Mouse (Mus musculus): ENCODE results near the gene Rab21. TPM values are rescaled to one million over a fixed set of nuclear protein-coding genes. Genes with fewer than 3 reads are reported as not detected.

Gene Rab21
- polyA plus RNA-seq, 1 experiment from 2014 or later = 15.9 TPM

GRCm38 (mm10) chr10:115349029-115349428, 33.6 kb upstream of the Rab21 start:
- Histone ChIP-seq H3K27ac (ENCODE audit: low read depth, low read length) (no peak overlapping the region), H3K9ac (ENCODE audit: low read depth, low read length) (no peak overlapping the region), H3K4me1 (replicated peaks; ENCODE audit: control insufficient read depth, insufficient read depth, low read length) (peaks cover 4% of the 10 kb centered on the region; the same call in 1 of the 2 replicates), H3K4me2 (replicated peaks; ENCODE audit: low read depth) (peak overlapping the region; percentile 45; the same call in 1 of the 2 replicates), H3K4me3 (ENCODE audit: low read depth, low read length) (no peak overlapping the region), H3K9me3 (ENCODE audit: control insufficient read depth) (no peaks in the 10 kb centered on the region), H3K36me3 (ENCODE audit: control insufficient read depth, insufficient read depth) (peaks cover 12% of the 10 kb centered on the region; the same call in 1 of the 2 replicates), H3K27me3 (replicated peaks; ENCODE audit: control insufficient read depth, insufficient read depth, low read length) (no peaks in the 10 kb centered on the region)
- peak; percentile 67 for ATAC-seq
- WGBS = 58% methylated on average over 10 of the region's 10 CpGs
- no peak for TF ChIP-seq CTCF (IDR thresholded peaks at IDR 0.05; ENCODE audit: low read depth)

GRCm38 (mm10) chr10:115348131-115348530, 32.7 kb upstream of the Rab21 start:
- no peak for ATAC-seq
- Histone ChIP-seq H3K27ac (ENCODE audit: low read depth, low read length) (no peak overlapping the region), H3K9ac (ENCODE audit: low read depth, low read length) (no peak overlapping the region), H3K36me3 (ENCODE audit: control insufficient read depth, insufficient read depth) (peaks cover 13% of the 10 kb centered on the region), H3K9me3 (ENCODE audit: control insufficient read depth) (no peaks in the 10 kb centered on the region), H3K4me2 (replicated peaks; ENCODE audit: low read depth) (no peak overlapping the region), H3K4me1 (replicated peaks; ENCODE audit: control insufficient read depth, insufficient read depth, low read length) (peaks cover 4% of the 10 kb centered on the region; the same call in 1 of the 2 replicates), H3K27me3 (replicated peaks; ENCODE audit: control insufficient read depth, insufficient read depth, low read length) (no peaks in the 10 kb centered on the region), H3K4me3 (ENCODE audit: low read depth, low read length) (no peak overlapping the region)
- no peak for TF ChIP-seq CTCF (IDR thresholded peaks at IDR 0.05; ENCODE audit: low read depth)
- WGBS = 54% methylated on average over 6 of the region's 6 CpGs

GRCm38 (mm10) chr10:115346444-115346843, 31.1 kb upstream of the Rab21 start:
- peaks cover 4% of the 10 kb centered on the region; the same call in 1 of the 2 replicates for H3K4me1 ChIP-seq (replicated peaks; ENCODE audit: control insufficient read depth, insufficient read depth, low read length)
- H3K9ac ChIP-seq (ENCODE audit: low read depth, low read length) = no peak overlapping the region
- no peak overlapping the region for H3K4me2 ChIP-seq (replicated peaks; ENCODE audit: low read depth)
- no peak for TF ChIP-seq CTCF (IDR thresholded peaks at IDR 0.05; ENCODE audit: low read depth)
- no peaks in the 10 kb centered on the region for H3K9me3 ChIP-seq (ENCODE audit: control insufficient read depth)
- peaks cover 27% of the 10 kb centered on the region for H3K36me3 ChIP-seq (ENCODE audit: control insufficient read depth, insufficient read depth)
- ATAC-seq = no peak
- no peak overlapping the region for H3K27ac ChIP-seq (ENCODE audit: low read depth, low read length)
- H3K27me3 ChIP-seq (replicated peaks; ENCODE audit: control insufficient read depth, insufficient read depth, low read length) = no peaks in the 10 kb centered on the region
- no peak overlapping the region for H3K4me3 ChIP-seq (ENCODE audit: low read depth, low read length)

- Histone ChIP-seq H3K27ac (ENCODE audit: low read depth, low read length) (no peak overlapping the region), H3K4me1 (replicated peaks; ENCODE audit: control insufficient read depth, insufficient read depth, low read length) (no peaks in the 10 kb centered on the region), H3K4me3 (ENCODE audit: low read depth, low read length) (no peak overlapping the region), H3K4me2 (replicated peaks; ENCODE audit: low read depth) (no peak overlapping the region), H3K36me3 (ENCODE audit: control insufficient read depth, insufficient read depth) (peaks cover 45% of the 10 kb centered on the region), H3K9me3 (ENCODE audit: control insufficient read depth) (no peaks in the 10 kb centered on the region), H3K9ac (ENCODE audit: low read depth, low read length) (no peak overlapping the region), H3K27me3 (replicated peaks; ENCODE audit: control insufficient read depth, insufficient read depth, low read length) (no peaks in the 10 kb centered on the region)
- ATAC-seq = no peak
- no peak for TF ChIP-seq CTCF (IDR thresholded peaks at IDR 0.05; ENCODE audit: low read depth)
- WGBS = 91% methylated on average over 4 of the region's 4 CpGs
Observed at GRCm38 (mm10) chr10:115342771-115343425, 27.5 kb upstream of the Rab21 start.

GRCm38 (mm10) chr10:115339820-115340328, 24.5 kb upstream of the Rab21 start:
- no peaks in the 10 kb centered on the region for H3K9me3 ChIP-seq (ENCODE audit: control insufficient read depth)
- H3K4me1 ChIP-seq (replicated peaks; ENCODE audit: control insufficient read depth, insufficient read depth, low read length) = no peaks in the 10 kb centered on the region
- no peak overlapping the region for H3K4me3 ChIP-seq (ENCODE audit: low read depth, low read length)
- TF ChIP-seq CTCF (IDR thresholded peaks at IDR 0.05; ENCODE audit: low read depth) = no peak
- H3K9ac ChIP-seq (ENCODE audit: low read depth, low read length) = no peak overlapping the region
- no peak overlapping the region for H3K4me2 ChIP-seq (replicated peaks; ENCODE audit: low read depth)
- no peak for ATAC-seq
- 90% methylated on average over 7 of the region's 7 CpGs for WGBS
- H3K27me3 ChIP-seq (replicated peaks; ENCODE audit: control insufficient read depth, insufficient read depth, low read length) = no peaks in the 10 kb centered on the region
- H3K36me3 ChIP-seq (ENCODE audit: control insufficient read depth, insufficient read depth) = peaks cover 40% of the 10 kb centered on the region
- no peak overlapping the region for H3K27ac ChIP-seq (ENCODE audit: low read depth, low read length)

GRCm38 (mm10) chr10:115336901-115337300, 21.5 kb upstream of the Rab21 start:
- Histone ChIP-seq H3K9me3 (ENCODE audit: control insufficient read depth) (no peaks in the 10 kb centered on the region), H3K9ac (ENCODE audit: low read depth, low read length) (no peak overlapping the region), H3K27me3 (replicated peaks; ENCODE audit: control insufficient read depth, insufficient read depth, low read length) (no peaks in the 10 kb centered on the region), H3K36me3 (ENCODE audit: control insufficient read depth, insufficient read depth) (peaks cover 20% of the 10 kb centered on the region), H3K4me1 (replicated peaks; ENCODE audit: control insufficient read depth, insufficient read depth, low read length) (no peaks in the 10 kb centered on the region), H3K4me2 (replicated peaks; ENCODE audit: low read depth) (no peak overlapping the region), H3K4me3 (ENCODE audit: low read depth, low read length) (no peak overlapping the region), H3K27ac (ENCODE audit: low read depth, low read length) (no peak overlapping the region)
- no peak for ATAC-seq
- 79% methylated on average over 4 of the region's 4 CpGs for WGBS
- TF ChIP-seq CTCF (IDR thresholded peaks at IDR 0.05; ENCODE audit: low read depth) = no peak
